Mouse (Mus musculus) intestine, embryonic 16.5 days (tissue): ENCODE measurements at regions not wholly inside any gene's neighbourhood (a gene's known extent, or its start where the extent isn't known, plus 50 kb on each side); places are given as distances from the start of the nearest gene placed in this dataset.
A peak's percentile ranks its signal among the peaks of the same experiment; 100 is the strongest.

Source experiments
- ATAC-seq: fragments of 200-750 bp; cut with Nextera tagmentation; 2 replicates; pipeline ENCODE4 v1.8.0; 2017; ENCODE audit warnings: moderate TSS enrichment, moderate library complexity
- H3K27ac ChIP-seq: fragments of 300-500 bp; sonication (generic); 2 replicates; pipeline ENCODE4 v1.5.1; 2014; ENCODE audit warnings: mild to moderate bottlenecking, low read length
- H3K27me3 ChIP-seq: fragments of 300-500 bp; sonication (generic); replicated peaks from 2 replicates; pipeline ENCODE4 v1.6.1; 2014; ENCODE audit warnings: low read length, control low read depth, mixed read lengths; ENCODE audit not compliant: control insufficient read depth, insufficient read depth
- H3K36me3 ChIP-seq: fragments of 300-500 bp; sonication (generic); 2 replicates; pipeline ENCODE4 v1.6.1; 2014; ENCODE audit warnings: low read length, control low read depth; ENCODE audit not compliant: control insufficient read depth, insufficient read depth
- H3K4me1 ChIP-seq: fragments of 300-500 bp; sonication (generic); 2 replicates; pipeline ENCODE4 v1.6.1; 2014; ENCODE audit warnings: low read length, control low read depth, mixed read lengths; ENCODE audit not compliant: control insufficient read depth, insufficient read depth
- H3K4me2 ChIP-seq: fragments of 300-500 bp; sonication (generic); 2 replicates; pipeline ENCODE4 v1.6.1; 2014; ENCODE audit warnings: low read depth, low read length, control low read depth
- H3K4me3 ChIP-seq: fragments of 300-500 bp; sonication (generic); 2 replicates; pipeline ENCODE4 v1.5.1; 2014; ENCODE audit warnings: mild to moderate bottlenecking, low read length
- H3K9ac ChIP-seq: fragments of 300-500 bp; sonication (generic); 2 replicates; pipeline ENCODE4 v1.6.1; 2014; ENCODE audit warnings: low read depth, low read length
- H3K9me3 ChIP-seq: fragments of 300-500 bp; sonication (generic); 2 replicates; pipeline ENCODE4 v1.6.1; 2016; ENCODE audit warnings: low read length, control low read depth; ENCODE audit not compliant: control insufficient read depth
- WGBS: fragments of 180-500 bp; shearing (Covaris S2); extraction: QIAGEN DNeasy Blood & Tissue Kit; methylation state at CpG from one replicate; pipeline ENCODE4 v1.1.7; 2014; 5-methylcytosine and 5-hydroxymethylcytosine counted together

GRCm38 (mm10) chr5:75791738-75792137 is 186.5 kb downstream of the Kdr start:
- Histone ChIP-seq H3K4me2 (no peak overlapping the region), H3K36me3 (no peaks in the 10 kb centered on the region), H3K27ac (no peak overlapping the region), H3K4me1 (no peaks in the 10 kb centered on the region), H3K4me3 (no peak overlapping the region), H3K27me3 (no peaks in the 10 kb centered on the region), H3K9ac (no peak overlapping the region), H3K9me3 (no peaks in the 10 kb centered on the region)
- WGBS = 88% methylated on average over 8 of the region's 8 CpGs
- ATAC-seq = no peak

GRCm38 (mm10) chr5:75788087-75788486 is 190.2 kb downstream of the Kdr start:
- Histone ChIP-seq H3K27ac (no peak overlapping the region), H3K4me3 (no peak overlapping the region), H3K27me3 (no peaks in the 10 kb centered on the region), H3K9me3 (no peaks in the 10 kb centered on the region), H3K4me1 (no peaks in the 10 kb centered on the region), H3K4me2 (no peak overlapping the region), H3K36me3 (no peaks in the 10 kb centered on the region), H3K9ac (no peak overlapping the region)
- no peak for ATAC-seq
- WGBS = 61% methylated on average over 3 of the region's 3 CpGs

GRCm38 (mm10) chr5:75786196-75786595 is 192.1 kb downstream of the Kdr start:
- H3K27me3 ChIP-seq = no peaks in the 10 kb centered on the region
- H3K9me3 ChIP-seq = no peaks in the 10 kb centered on the region
- no peak overlapping the region for H3K4me2 ChIP-seq
- no peaks in the 10 kb centered on the region for H3K4me1 ChIP-seq
- 92% methylated on average over 3 of the region's 3 CpGs for WGBS
- no peak overlapping the region for H3K4me3 ChIP-seq
- no peaks in the 10 kb centered on the region for H3K36me3 ChIP-seq
- no peak for ATAC-seq
- no peak overlapping the region for H3K27ac ChIP-seq
- H3K9ac ChIP-seq = no peak overlapping the region

- Histone ChIP-seq H3K4me2 (no peak overlapping the region), H3K4me3 (no peak overlapping the region), H3K36me3 (no peaks in the 10 kb centered on the region), H3K9ac (no peak overlapping the region), H3K4me1 (no peaks in the 10 kb centered on the region), H3K27ac (no peak overlapping the region), H3K9me3 (no peaks in the 10 kb centered on the region), H3K27me3 (no peaks in the 10 kb centered on the region)
- no peak for ATAC-seq
- WGBS = 75% methylated on average over 8 of the region's 8 CpGs
Observed at GRCm38 (mm10) chr5:75784998-75785593, 193.2 kb downstream of the Kdr start.

GRCm38 (mm10) chr5:75770592-75770991 is 195.9 kb downstream of the Kit start:
- H3K36me3 ChIP-seq = no peaks in the 10 kb centered on the region
- no peak overlapping the region for H3K4me3 ChIP-seq
- no peaks in the 10 kb centered on the region for H3K27me3 ChIP-seq
- WGBS = 72% methylated on average over 5 of the region's 5 CpGs
- H3K9me3 ChIP-seq = no peaks in the 10 kb centered on the region
- H3K4me1 ChIP-seq = 0 out of 2 replicates have a peak, but pooled peaks cover 3% of the 10 kb centered on the region
- H3K4me2 ChIP-seq = no peak overlapping the region
- H3K9ac ChIP-seq = no peak overlapping the region
- H3K27ac ChIP-seq = no peak overlapping the region
- ATAC-seq = peak; percentile 61; the same call in 1 of the 2 replicates

GRCm38 (mm10) chr5:75767213-75767612 is 192.5 kb downstream of the Kit start:
- H3K4me2 ChIP-seq = no peak overlapping the region
- no peaks in the 10 kb centered on the region for H3K27me3 ChIP-seq
- 0 out of 2 replicates have a peak, but pooled peaks cover 3% of the 10 kb centered on the region for H3K4me1 ChIP-seq
- no peaks in the 10 kb centered on the region for H3K9me3 ChIP-seq
- peak; percentile 89 for ATAC-seq
- H3K4me3 ChIP-seq = no peak overlapping the region
- 45% methylated on average over 1 of the region's 1 CpGs for WGBS
- H3K27ac ChIP-seq = peak overlapping the region; percentile 60; the same call in 1 of the 2 replicates
- no peak overlapping the region for H3K9ac ChIP-seq
- no peaks in the 10 kb centered on the region for H3K36me3 ChIP-seq

GRCm38 (mm10) chr5:75762374-75762773 is 187.7 kb downstream of the Kit start:
- Histone ChIP-seq H3K27ac (peak overlapping the region; percentile 14), H3K4me2 (peak overlapping the region; percentile 20; the same call in 1 of the 2 replicates), H3K4me3 (no peak overlapping the region), H3K27me3 (no peaks in the 10 kb centered on the region), H3K9me3 (no peaks in the 10 kb centered on the region), H3K36me3 (no peaks in the 10 kb centered on the region), H3K4me1 (no peaks in the 10 kb centered on the region), H3K9ac (no peak overlapping the region)
- ATAC-seq = peak; percentile 25
- 73% methylated on average over 6 of the region's 6 CpGs for WGBS

- Histone ChIP-seq H3K27ac (peak overlapping the region; percentile 14), H3K4me2 (peak overlapping the region; percentile 20; the same call in 1 of the 2 replicates), H3K4me1 (no peaks in the 10 kb centered on the region), H3K36me3 (no peaks in the 10 kb centered on the region), H3K9me3 (no peaks in the 10 kb centered on the region), H3K9ac (no peak overlapping the region), H3K4me3 (no peak overlapping the region), H3K27me3 (no peaks in the 10 kb centered on the region)
- peak; percentile 97 for ATAC-seq
- 56% methylated on average over 11 of the region's 11 CpGs for WGBS
Observed at GRCm38 (mm10) chr5:75761459-75762310, 187.0 kb downstream of the Kit start.

GRCm38 (mm10) chr5:75756168-75756567 is 181.5 kb downstream of the Kit start:
- WGBS = 63% methylated on average over 7 of the region's 7 CpGs
- Histone ChIP-seq H3K27me3 (no peaks in the 10 kb centered on the region), H3K9me3 (no peaks in the 10 kb centered on the region), H3K4me2 (no peak overlapping the region), H3K27ac (no peak overlapping the region), H3K4me1 (no peaks in the 10 kb centered on the region), H3K36me3 (no peaks in the 10 kb centered on the region), H3K4me3 (no peak overlapping the region), H3K9ac (no peak overlapping the region)
- ATAC-seq = no peak
